Mouse (Mus musculus) kidney, adult 2 months (tissue): ENCODE data around the gene Stam.

Experiments used
- CTCF ChIP-seq: fragments of 200-500 bp; conservative IDR thresholded peaks from 2 replicates; pipeline ENCODE4 v1.5.1; 2011; ENCODE audit warnings: low read depth, mild to moderate bottlenecking, control low read depth, low read length, moderate library complexity, mixed read lengths; ENCODE audit not compliant: insufficient read depth, insufficient read length
- POLR2A ChIP-seq: fragments of 200-500 bp; IDR thresholded peaks from one replicate; pipeline ENCODE4 v1.6.1; 2011; ENCODE audit warnings: low read depth, low read length, control low read depth

DNA sequence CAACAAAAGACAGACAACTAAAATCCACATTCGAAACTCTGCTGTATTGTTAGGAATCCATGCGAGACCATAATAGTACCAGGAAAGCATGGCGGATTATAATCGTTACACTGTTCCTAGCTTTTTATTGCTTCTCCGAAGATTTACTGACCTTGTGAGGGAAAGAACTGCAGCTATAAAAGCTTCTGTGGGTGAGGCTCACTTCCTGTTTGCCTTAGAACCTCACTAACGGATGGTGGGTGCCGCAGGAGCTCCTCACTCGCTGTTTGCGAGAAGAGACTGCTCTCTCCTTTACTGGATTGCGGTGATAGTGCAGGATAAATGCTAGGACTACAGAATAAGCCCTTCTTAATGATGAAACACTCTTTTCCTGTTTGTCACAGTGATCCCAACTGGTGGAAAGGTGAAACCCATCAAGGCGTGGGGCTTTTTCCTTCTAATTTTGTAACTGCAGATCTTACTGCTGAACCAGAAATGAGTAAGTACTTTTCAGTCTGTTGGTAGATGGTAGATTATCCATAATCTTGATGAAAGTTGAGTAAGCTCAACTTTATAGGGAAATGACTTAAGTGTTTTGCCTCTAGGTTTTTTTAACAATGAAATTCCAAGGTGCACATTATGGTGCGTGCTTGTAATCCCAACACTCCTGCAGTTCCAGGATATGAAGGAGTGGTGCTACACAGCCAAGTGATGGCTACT, 56.9 kb downstream of the Stam start:
- TF ChIP-seq CTCF (no peak), POLR2A (no peak)
